Mouse (Mus musculus) lung, embryonic 14.5 days (tissue): ENCODE measurements at regions not wholly inside any gene's neighbourhood (a gene's known extent, or its start where the extent isn't known, plus 50 kb on each side); places are given as distances from the start of the nearest gene placed in this dataset.
A peak's percentile ranks its signal among the peaks of the same experiment; 100 is the strongest.

Experiments
- ATAC-seq: fragments of 200-750 bp; cut with Nextera tagmentation; 2 replicates; pipeline ENCODE4 v1.8.0; 2017; ENCODE audit warnings: mild to moderate bottlenecking, moderate TSS enrichment, moderate library complexity; ENCODE audit not compliant: insufficient read depth
- DNase-seq: peaks from one replicate; pipeline ENCODE4 v3.0.0-alpha.2; 2015
- H3K27ac ChIP-seq: fragments of 300-500 bp; sonication (generic); 2 replicates; pipeline ENCODE4 v1.5.1; 2014; ENCODE audit warnings: low read depth, mild to moderate bottlenecking, moderate library complexity
- H3K27me3 ChIP-seq: fragments of 300-500 bp; sonication (generic); 2 replicates; pipeline ENCODE4 v1.6.1; 2014; ENCODE audit warnings: low read length, control low read depth; ENCODE audit not compliant: insufficient read depth
- H3K36me3 ChIP-seq: fragments of 300-500 bp; sonication (generic); 2 replicates; pipeline ENCODE4 v1.6.1; 2014; ENCODE audit warnings: control low read depth; ENCODE audit not compliant: insufficient read depth
- H3K4me1 ChIP-seq: fragments of 300-500 bp; sonication (generic); 2 replicates; pipeline ENCODE4 v1.6.1; 2014; ENCODE audit warnings: antibody characterized with exemption, control low read depth; ENCODE audit not compliant: insufficient read depth
- H3K4me2 ChIP-seq: fragments of 300-500 bp; sonication (generic); 2 replicates; pipeline ENCODE4 v1.6.1; 2014; ENCODE audit warnings: mild to moderate bottlenecking
- H3K4me3 ChIP-seq: fragments of 300-500 bp; sonication (generic); 2 replicates; pipeline ENCODE4 v1.5.1; 2014; ENCODE audit warnings: low read depth, low read length
- H3K9ac ChIP-seq: fragments of 300-500 bp; sonication (generic); 2 replicates; pipeline ENCODE4 v1.6.1; 2014
- H3K9me3 ChIP-seq: fragments of 300-500 bp; sonication (generic); 2 replicates; pipeline ENCODE4 v1.6.1; 2016; ENCODE audit warnings: low read depth, low read length, control low read depth
- CTCF ChIP-seq: IDR thresholded peaks from 2 replicates; pipeline ENCODE4 v1.5.1; 2016; ENCODE audit warnings: antibody characterized with exemption, low read depth
- WGBS: fragments of 180-500 bp; shearing (Covaris S2); extraction: QIAGEN DNeasy Blood & Tissue Kit; methylation state at CpG from one replicate; pipeline ENCODE4 v1.1.7; 2014; 5-methylcytosine and 5-hydroxymethylcytosine counted together

DNA sequence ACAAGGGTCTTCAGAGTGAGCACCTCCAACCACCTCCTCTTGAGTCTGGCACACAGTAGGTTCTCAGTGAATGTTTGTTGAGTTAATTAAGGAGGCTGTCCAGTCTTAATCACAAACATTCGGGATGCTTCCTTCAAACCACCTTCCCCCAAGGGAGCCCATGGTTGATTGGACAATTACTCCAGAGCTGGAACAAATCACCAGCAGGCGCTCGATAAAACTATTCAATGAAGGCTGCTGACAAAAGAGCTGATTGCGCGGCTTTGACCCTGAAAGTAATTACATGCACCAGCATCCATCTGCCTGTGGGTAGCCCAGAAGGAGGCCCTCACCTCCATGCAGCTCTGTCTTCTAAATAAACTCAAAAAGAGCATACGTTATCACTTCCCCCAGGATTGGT is 97.6 kb upstream of the Srsf6 start:
- DNase-seq = no peak
- H3K9me3 ChIP-seq = no peaks in the 10 kb centered on the region
- no peak overlapping the region for H3K4me2 ChIP-seq
- H3K36me3 ChIP-seq = no peaks in the 10 kb centered on the region
- no peak overlapping the region for H3K9ac ChIP-seq
- H3K27me3 ChIP-seq = no peaks in the 10 kb centered on the region
- ATAC-seq = no peak
- TF ChIP-seq CTCF = no peak
- H3K4me3 ChIP-seq = no peak overlapping the region
- H3K27ac ChIP-seq = no peak overlapping the region
- WGBS = 80% methylated on average over 6 of the region's 6 CpGs
- H3K4me1 ChIP-seq = no peaks in the 10 kb centered on the region

- no peaks in the 10 kb centered on the region for H3K9me3 ChIP-seq
- ATAC-seq = no peak
- no peak for TF ChIP-seq CTCF
- H3K27ac ChIP-seq = no peak overlapping the region
- no peak overlapping the region for H3K4me2 ChIP-seq
- H3K36me3 ChIP-seq = no peaks in the 10 kb centered on the region
- no peaks in the 10 kb centered on the region for H3K4me1 ChIP-seq
- H3K4me3 ChIP-seq = no peak overlapping the region
- no peak overlapping the region for H3K9ac ChIP-seq
- WGBS = 91% methylated on average over 4 of the region's 4 CpGs
- no peaks in the 10 kb centered on the region for H3K27me3 ChIP-seq
- DNase-seq = peak; percentile 27
Observed at GRCm38 (mm10) chr2:162818787-162819186, 112.5 kb upstream of the Srsf6 start.

DNA sequence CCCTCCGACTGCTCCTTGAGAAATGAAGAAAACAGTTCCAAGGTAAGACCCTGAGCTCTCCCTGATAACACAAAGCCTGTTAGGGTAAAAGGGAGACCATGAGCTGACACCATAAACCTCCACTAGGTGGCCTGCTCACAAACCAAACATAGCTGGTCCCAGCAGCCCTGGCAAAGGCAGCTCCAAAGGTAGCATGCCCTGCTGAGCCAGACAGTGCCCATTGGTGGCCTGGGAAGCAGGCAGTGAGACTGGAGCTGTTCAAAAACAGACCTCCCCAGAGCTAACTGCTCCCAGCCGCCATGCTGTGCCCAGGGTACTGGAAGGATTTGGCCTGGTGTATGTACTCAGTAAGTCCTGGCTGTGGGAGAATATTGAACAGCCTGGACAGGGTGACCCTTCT is 117.1 kb upstream of the Srsf6 start:
- no peaks in the 10 kb centered on the region for H3K9me3 ChIP-seq
- DNase-seq (peak; percentile 5), ATAC-seq (no peak; the same call in 1 of the 2 replicates)
- H3K9ac ChIP-seq = no peak overlapping the region
- H3K27me3 ChIP-seq = no peaks in the 10 kb centered on the region
- 45% methylated on average over 2 of the region's 2 CpGs for whole genome bisulfite sequencing
- no peak overlapping the region for H3K27ac ChIP-seq
- no peak overlapping the region for H3K4me2 ChIP-seq
- TF ChIP-seq CTCF = peak; percentile 36; the same call in 1 of the 2 replicates
- H3K4me3 ChIP-seq = no peak overlapping the region
- H3K36me3 ChIP-seq = no peaks in the 10 kb centered on the region
- no peaks in the 10 kb centered on the region for H3K4me1 ChIP-seq

- H3K27ac ChIP-seq = no peak overlapping the region
- WGBS = 79% methylated on average over 10 of the region's 10 CpGs
- no peak for TF ChIP-seq CTCF
- no peak for DNase-seq
- no peaks in the 10 kb centered on the region for H3K4me1 ChIP-seq
- no peaks in the 10 kb centered on the region for H3K36me3 ChIP-seq
- H3K4me3 ChIP-seq = no peak overlapping the region
- ATAC-seq = no peak
- no peak overlapping the region for H3K4me2 ChIP-seq
- no peaks in the 10 kb centered on the region for H3K27me3 ChIP-seq
- H3K9ac ChIP-seq = no peak overlapping the region
- H3K9me3 ChIP-seq = no peaks in the 10 kb centered on the region; the same call in 1 of the 2 replicates
Observed at GRCm38 (mm10) chr2:162807747-162808146, 123.6 kb upstream of the Srsf6 start.

- Histone ChIP-seq H3K4me1 (no peaks in the 10 kb centered on the region), H3K4me2 (no peak overlapping the region), H3K9ac (no peak overlapping the region), H3K9me3 (no peaks in the 10 kb centered on the region), H3K36me3 (no peaks in the 10 kb centered on the region), H3K27ac (no peak overlapping the region), H3K4me3 (no peak overlapping the region), H3K27me3 (no peaks in the 10 kb centered on the region)
- TF ChIP-seq CTCF = no peak
- DNase-seq (no peak), ATAC-seq (no peak)
- WGBS = 27% methylated on average over 4 of the region's 4 CpGs
Observed at GRCm38 (mm10) chr2:162796528-162796927, 134.8 kb upstream of the Srsf6 start.

DNA sequence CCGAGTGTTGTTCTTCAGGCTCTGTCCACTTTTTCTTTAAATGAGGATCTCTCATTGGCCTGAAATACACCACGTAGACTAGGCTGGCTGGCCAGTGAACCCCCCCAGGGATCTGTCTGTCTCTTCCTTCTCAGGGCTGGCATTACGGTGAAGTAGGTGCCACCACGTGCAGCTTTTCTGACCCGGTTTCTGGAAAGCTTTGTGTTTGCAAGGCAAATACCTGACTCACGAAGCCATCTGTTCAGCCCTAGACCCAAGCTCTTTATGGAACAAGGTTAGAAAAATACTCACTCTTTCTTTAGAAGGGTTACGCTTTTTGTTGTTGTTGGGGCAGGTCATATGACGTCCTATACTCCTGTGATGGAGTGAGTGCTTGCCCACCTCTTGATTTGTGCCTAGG is 133.3 kb upstream of the Ptprt start:
- Histone ChIP-seq H3K36me3 (no peaks in the 10 kb centered on the region), H3K4me3 (no peak overlapping the region), H3K4me1 (no peaks in the 10 kb centered on the region), H3K9me3 (no peaks in the 10 kb centered on the region), H3K9ac (no peak overlapping the region), H3K27ac (no peak overlapping the region), H3K4me2 (no peak overlapping the region), H3K27me3 (no peaks in the 10 kb centered on the region)
- WGBS = 78% methylated on average over 8 of the region's 8 CpGs
- DNase-seq (no peak), ATAC-seq (no peak)
- no peak for TF ChIP-seq CTCF

- no peak overlapping the region for H3K9ac ChIP-seq
- H3K4me3 ChIP-seq = no peak overlapping the region
- ATAC-seq (no peak), DNase-seq (peak; percentile 5)
- no peaks in the 10 kb centered on the region for H3K9me3 ChIP-seq
- WGBS = 48% methylated on average over 12 of the region's 12 CpGs
- no peaks in the 10 kb centered on the region for H3K4me1 ChIP-seq
- no peak overlapping the region for H3K4me2 ChIP-seq
- TF ChIP-seq CTCF = no peak
- no peaks in the 10 kb centered on the region for H3K27me3 ChIP-seq
- H3K27ac ChIP-seq = no peak overlapping the region
- H3K36me3 ChIP-seq = no peaks in the 10 kb centered on the region
Observed at GRCm38 (mm10) chr2:162791374-162792098, 130.6 kb upstream of the Ptprt start.
